Mouse (Mus musculus) gonadal fat pad, adult 2 months (tissue): ENCODE measurements around the gene Sin3b. TPM values are rescaled to one million over a fixed set of nuclear protein-coding genes. Genes with fewer than 3 reads are reported as not detected.

ENCODE experiments used
- DNase-seq: peaks from one replicate; pipeline ENCODE4 v3.0.0-alpha.2; 2012; ENCODE audit warnings: low read depth
- polyA plus RNA-seq: library from polyadenylated mRNA; depleted of rRNA; stranded (reverse); fragments of >200 nt; gene quantifications from 2 replicates; pipeline ENCODE4 v1.2.3, GENCODE M21; 2012; rRNA removed

Sin3b gene
- polyA plus RNA-seq, 1 experiment, result 650 TPM

DNA sequence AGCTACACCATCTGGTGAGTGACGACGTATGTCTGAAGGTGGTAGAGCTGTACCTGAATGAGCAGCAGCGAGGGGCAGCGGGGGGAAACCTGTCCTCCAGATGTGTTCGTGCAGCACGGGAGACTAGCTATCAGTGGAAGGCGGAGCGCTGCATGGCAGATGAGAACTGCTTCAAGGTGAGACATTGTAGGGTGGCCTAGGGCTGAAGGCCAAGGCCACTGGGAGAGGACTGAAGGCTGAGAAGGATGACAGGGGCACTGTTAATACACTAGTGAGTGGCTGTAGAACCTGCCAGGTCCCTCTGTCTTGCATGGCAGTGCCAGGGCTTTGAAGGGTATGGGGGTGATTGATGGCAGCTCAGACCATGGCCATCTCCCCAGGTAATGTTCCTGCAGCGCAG, 30.1 kb downstream of the Sin3b start:
- no peak for DNase-seq

DNA sequence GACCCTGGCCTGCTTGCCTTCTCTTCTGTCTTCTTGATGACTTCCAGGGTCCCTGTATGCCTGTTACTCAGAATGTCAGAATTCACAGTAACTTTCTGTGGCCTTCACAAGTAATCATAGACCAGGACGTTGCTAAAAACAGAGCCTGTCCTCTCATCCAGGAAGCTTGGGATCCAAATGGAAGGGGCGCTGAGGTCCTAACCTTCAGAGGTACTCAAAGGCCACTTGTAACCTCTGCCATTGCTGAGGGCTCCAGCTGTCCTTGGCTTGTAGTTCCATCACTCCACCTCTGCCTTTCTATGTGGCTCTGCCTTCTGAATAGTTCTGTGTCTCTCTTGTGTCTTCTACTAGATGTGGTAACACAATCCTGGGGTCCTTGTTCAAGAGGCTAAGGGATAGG, 30.7 kb downstream of the Sin3b start:
- no peak for DNase-seq

DNA sequence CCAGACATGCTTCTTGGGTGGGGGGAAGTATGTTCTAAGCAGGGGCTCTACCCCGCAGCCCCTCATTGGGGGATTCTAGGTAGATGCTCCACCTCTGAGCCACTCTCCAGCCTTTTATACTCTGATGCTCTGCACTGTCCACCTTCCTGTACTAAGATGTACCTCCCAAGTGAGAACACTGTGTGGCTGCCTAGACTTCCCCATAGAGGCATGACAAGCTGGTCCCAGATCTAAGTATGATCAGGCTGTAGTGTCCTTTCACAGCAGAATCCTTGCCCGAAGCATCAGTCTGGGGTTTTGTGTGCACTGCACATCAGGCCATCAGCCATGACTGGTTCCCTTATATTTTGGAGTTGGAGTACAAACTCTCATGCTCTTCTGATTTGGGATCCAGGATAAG, 32.9 kb downstream of the Sin3b start:
- DNase-seq, result no peak

DNA sequence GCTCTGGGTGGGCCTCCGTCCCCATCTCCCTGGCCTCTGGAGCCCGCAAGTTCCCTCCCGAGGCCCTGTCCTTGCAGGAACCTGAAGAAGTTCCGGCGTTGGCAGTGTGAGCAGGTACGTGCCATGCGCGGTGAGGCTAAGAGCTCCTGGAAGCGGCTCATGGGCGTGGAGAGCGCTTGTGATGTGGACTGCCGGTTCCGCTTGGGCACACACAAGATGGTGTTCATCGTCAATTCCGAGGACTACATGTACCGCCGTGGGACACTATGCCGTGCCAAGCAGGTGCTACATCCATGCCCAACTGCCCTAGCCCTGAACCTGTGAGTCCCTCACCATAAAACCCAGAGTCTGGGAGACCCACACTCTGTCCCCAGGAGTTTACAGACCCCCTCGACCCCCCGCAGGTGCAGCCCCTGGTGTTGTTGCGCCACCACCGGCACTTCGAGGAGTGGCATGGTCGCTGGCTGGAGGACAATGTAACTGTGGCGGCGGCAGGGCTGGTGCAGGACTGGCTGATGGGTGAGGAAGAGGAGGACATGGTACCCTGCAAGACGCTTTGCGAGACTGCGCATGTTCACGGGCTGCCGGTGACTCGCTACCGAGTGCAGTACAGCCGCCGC, 33.8 kb downstream of the Sin3b start:
- DNase-seq, result no peak

DNA sequence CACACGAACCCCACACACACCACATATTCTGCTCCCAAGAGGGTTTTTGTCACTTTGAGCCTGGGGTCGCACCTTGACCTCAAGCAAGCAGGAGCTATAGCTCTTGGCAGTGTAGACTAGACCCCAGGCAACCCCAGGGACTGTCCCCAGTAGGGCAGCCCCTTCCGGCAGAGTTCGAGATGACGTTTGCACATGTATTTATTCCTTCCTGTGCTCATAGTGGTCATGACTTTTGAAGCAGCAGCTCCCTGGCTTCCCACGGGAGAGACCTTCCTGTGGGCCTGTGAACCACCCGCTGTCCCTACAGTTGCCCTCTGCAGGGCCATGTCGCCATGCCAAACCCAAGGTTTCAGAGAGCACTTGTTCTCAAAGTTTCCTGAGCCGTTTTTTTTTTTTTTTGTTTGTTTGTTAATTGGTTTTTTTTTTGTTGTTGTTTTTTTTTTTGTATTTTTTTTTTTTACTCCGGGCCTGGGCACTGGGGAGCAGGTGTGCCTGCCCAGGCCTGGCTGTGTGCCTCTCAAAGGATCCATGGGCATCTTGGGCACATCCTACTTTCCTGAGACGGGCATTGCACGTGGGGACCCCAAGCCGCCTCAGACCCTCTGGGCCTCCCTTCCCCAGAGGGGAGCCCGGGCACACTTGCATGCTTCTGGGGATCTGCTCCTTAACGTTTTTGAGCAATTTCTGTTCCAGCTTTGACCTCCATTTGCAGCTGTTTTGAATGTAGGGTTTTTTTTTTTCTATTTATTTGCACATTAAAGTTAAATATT, 34.5 kb downstream of the Sin3b start:
- no peak for DNase-seq

DNA sequence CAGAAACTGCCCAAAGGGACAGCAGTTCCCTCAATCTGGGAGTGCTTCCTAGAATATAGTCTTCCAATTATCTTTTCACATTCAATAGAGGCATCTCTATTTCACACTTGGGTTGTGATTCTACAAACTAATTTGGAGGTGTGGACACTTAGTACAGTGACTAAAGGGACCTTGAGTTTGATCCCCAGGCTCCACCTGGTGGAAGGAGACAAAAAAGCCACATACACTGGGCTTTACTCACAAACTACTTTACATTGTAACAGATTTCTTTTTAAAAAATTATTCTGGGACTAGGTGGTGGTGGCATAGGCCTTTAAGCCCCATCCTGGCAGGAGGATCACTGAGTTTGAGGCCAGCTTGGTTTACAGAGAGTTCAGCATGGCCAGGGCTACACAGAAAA, 35.2 kb downstream of the Sin3b start:
- no peak for DNase-seq

DNA sequence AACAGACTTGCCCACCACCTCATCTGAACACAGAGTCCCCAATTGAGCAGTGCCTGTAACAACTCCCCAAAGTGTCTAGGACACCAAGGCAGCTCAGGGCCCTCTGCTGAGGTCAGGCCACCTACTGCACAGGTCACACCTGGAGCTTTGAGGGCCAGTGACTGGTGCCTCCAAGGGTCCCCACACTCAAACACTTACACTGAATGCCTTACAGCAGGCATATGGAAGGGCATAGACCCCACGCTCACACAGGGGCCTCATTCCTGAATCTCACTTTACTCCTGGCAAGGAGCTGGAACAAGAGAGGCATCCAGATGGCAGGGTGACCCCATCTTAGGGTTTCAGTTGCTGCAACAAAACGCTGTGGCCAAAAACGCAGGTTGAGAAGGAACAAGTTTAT, 37.1 kb downstream of the Sin3b start:
- DNase-seq, result no peak

DNA sequence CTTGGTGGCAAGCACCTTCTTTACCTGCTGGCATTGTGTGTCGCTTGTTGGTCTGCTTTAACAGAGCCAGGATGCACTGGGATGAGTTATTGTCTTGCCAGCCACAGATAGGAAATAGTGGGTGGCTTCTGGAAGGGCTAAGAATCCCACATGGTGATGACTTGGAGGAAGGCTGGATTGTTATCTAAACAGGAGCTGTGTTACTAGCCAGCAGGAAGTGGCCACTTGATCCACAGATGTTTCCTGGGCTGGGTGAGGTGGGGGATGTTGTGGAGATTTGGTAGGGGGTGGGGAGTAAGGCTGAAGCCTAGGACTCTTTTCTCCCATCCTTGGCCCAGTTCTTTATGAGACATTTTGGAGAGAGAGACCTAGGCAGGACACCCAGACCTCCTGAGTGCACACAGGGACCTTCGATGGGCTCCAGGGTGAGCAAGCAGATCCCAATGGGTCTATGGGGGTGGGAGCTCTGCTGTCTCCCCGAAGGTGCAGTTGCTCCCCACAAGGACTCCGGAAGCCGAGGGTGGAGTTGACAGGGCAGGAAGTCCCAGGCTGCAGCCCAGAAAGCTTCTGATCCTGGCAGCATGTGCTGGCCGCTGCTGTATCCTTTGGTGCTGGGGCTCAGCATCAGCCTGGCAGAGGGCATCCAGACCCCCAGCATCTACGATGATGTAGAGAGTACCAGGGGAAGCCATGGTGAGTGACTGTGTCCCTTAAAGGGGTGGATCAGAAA, 38.4 kb downstream of the Sin3b start, which contains the start of gene F2rl3:
Gene F2rl3 (plus strand): TSS at position 559 of the 730 bp plus-strand sequence.
- no peak for DNase-seq

DNA sequence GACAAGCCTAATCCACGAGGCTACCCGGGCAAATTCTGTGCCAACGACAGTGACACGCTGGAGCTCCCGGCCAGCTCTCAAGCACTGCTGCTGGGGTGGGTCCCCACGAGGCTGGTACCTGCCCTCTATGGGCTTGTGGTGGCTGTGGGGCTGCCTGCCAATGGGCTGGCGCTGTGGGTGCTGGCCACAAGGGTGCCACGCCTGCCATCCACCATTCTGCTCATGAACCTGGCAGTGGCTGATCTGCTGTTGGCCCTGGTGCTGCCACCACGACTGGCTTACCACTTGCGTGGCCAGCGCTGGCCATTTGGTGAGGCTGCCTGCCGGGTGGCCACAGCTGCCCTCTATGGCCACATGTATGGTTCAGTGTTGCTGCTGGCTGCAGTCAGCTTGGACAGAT, 39.2 kb downstream of the Sin3b start:
- no peak for DNase-seq

DNA sequence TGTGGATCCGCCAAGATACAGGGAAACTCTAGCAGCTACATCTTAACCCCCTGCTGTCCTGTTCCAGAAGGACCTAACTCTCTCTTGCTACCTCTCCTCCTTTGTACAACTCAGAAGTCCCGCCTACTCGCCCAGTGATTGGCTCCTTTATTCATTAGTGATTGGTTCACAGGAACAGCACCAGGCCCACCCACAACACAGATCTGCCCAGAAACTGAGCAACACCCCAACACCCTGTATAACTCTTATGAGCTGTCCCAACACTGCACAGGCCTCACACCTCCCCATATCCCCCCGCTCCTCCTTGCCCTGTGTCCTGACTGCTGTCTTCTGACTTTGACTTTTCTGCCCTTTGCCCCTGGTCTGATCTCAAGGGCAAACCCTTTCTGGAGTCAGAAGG, 42.6 kb downstream of the Sin3b start:
- no peak for DNase-seq

DNA sequence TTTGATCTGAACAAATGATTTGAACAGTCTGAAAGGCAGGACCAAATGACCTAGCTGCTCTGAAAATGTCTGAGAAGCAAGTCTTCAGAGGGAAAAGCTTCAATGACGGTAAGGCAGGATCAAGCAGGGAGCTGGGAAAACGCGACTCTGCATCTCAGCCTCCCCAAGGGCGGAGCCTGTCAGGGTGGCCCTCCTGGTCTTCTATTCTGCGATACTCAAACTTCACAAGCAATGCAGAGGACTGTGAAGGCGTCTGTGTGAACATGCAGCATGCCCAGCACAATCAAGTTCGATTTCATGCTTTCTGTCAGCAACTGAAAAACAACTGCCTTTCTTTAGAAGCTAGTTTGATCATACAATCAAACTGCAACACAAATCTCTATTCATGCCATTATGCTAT, 43.7 kb downstream of the Sin3b start:
- no peak for DNase-seq

DNA sequence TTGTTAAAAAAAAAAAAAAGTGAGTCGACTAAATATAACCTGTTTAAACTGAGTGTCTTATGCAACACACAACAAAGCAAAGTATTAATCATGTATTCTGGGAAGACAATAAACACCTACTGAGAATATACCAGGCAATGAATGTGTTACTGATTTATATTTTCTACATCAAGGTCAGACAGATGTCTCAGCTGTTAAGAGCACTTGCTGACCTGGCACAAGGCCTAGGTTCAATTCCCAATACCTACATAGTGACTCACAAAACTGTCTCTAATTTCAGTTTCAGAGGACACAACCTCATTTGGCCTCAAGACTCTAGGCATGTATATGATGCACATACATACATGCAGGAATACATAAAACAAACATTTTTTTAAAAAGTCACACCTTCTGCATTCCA, 54.7 kb downstream of the Sin3b start:
- DNase-seq, result no peak

DNA sequence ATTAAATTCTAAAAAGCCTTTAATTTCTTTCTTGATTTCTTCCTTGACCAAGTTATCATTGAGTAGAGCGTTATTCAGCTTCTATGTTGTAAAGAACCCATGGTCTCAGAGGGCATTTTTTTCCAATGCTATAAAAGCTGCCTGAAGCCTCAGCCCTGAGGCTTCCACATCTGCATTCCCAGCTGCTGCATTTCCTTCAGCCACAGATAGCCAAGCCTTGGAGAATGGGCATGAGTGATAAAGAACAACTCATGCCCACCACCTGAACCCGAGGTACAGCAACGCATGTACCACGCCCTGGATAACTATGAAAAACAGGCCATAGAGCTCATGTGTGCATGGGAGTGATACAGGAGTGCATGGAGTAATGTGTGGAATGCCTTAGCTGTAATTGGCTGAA, 57.6 kb downstream of the Sin3b start:
- no peak for DNase-seq

DNA sequence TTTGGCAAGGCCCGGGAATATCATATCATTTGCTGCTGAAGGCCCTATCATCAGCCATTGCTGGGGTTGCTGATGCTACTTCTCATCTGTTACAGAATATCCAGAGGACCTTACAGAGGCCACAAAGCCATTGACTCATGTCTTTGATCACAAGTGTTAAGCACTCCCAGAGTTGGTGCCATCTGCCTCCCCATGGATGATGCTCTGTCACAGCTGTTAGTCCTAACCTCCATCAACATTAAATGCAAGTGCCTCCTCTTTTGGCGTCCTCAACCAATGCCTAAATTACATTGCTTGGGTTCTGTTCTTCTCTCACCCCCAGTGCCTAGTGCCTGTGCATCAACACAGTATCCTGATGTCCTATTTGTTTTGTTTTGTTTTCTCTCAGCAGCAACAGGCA, 78.5 kb downstream of the Sin3b start:
- no peak for DNase-seq

Other genes starting within 250 kb of the Sin3b start
- 24.6 and 44.4 TPM in 2 replicates for gene Cherp, start 248.1 kb upstream of the Sin3b start, polyA plus RNA-seq
- gene Slc35e1, start 230.7 kb upstream of the Sin3b start, polyA plus RNA-seq, result 65.5 and 66.4 TPM in 2 replicates
- gene Med26, start 175.0 kb upstream of the Sin3b start, polyA plus RNA-seq, result 7.3 and 10.0 TPM in 2 replicates
- 52.5 and 55.1 TPM in 2 replicates for gene Smim7, start 152.2 kb upstream of the Sin3b start, polyA plus RNA-seq
- gene Tmem38a, start 151.2 kb upstream of the Sin3b start, polyA plus RNA-seq, result 20.4 and 20.5 TPM in 2 replicates
- 2.8 and 6.9 TPM in 2 replicates for gene Nwd1, start 76.6 kb upstream of the Sin3b start, polyA plus RNA-seq
- 2.3 and 4.2 TPM in 2 replicates for gene F2rl3, start 38.6 kb downstream of the Sin3b start, polyA plus RNA-seq